Mouse (Mus musculus) intestine, postnatal 0 days (tissue): Measurements from ENCODE around the gene Rasa2. TPM values are rescaled to one million over a fixed set of nuclear protein-coding genes. Genes with fewer than 3 reads are reported as not detected.
"Not testable (repeated sequence)": the region's sequence is repeated elsewhere in the genome, so short reads cannot be mapped to it uniquely, and the experiment has no call there.

Experiments
- ATAC-seq: fragments of 200-750 bp; cut with Nextera tagmentation; 2 replicates; pipeline ENCODE4 v1.8.0; 2017; ENCODE audit warnings: mild to moderate bottlenecking, moderate TSS enrichment, moderate library complexity
- H3K27ac ChIP-seq: fragments of 300-500 bp; sonication (generic); 2 replicates; pipeline ENCODE4 v1.5.1; 2014; ENCODE audit warnings: mild to moderate bottlenecking, low read depth, low read length, moderate library complexity
- H3K27me3 ChIP-seq: fragments of 300-500 bp; sonication (generic); replicated peaks from 2 replicates; pipeline ENCODE4 v1.6.1; 2014; ENCODE audit warnings: low read length, mixed read lengths; ENCODE audit not compliant: control insufficient read depth, insufficient read depth
- H3K36me3 ChIP-seq: fragments of 300-500 bp; sonication (generic); 2 replicates; pipeline ENCODE4 v1.6.1; 2014; ENCODE audit warnings: mild to moderate bottlenecking, moderate library complexity; ENCODE audit not compliant: control insufficient read depth, insufficient read depth
- H3K4me1 ChIP-seq: fragments of 300-500 bp; sonication (generic); replicated peaks from 2 replicates; pipeline ENCODE4 v1.6.1; 2014; ENCODE audit warnings: antibody characterized with exemption, low read length, mixed read lengths; ENCODE audit not compliant: control insufficient read depth, insufficient read depth
- H3K4me2 ChIP-seq: fragments of 300-500 bp; sonication (generic); replicated peaks from 2 replicates; pipeline ENCODE4 v1.6.1; 2014; ENCODE audit warnings: low read depth, mild to moderate bottlenecking, moderate library complexity
- H3K4me3 ChIP-seq: fragments of 300-500 bp; sonication (generic); 2 replicates; pipeline ENCODE4 v1.5.1; 2014; ENCODE audit warnings: low read depth, low read length
- H3K9ac ChIP-seq: fragments of 300-500 bp; sonication (generic); 2 replicates; pipeline ENCODE4 v1.6.1; 2014; ENCODE audit warnings: mild to moderate bottlenecking, low read depth, low read length
- H3K9me3 ChIP-seq: fragments of 300-500 bp; sonication (generic); 2 replicates; pipeline ENCODE4 v1.6.1; 2016; ENCODE audit warnings: mixed run types; ENCODE audit not compliant: control insufficient read depth
- CTCF ChIP-seq: sonication (generic); IDR thresholded peaks from 2 replicates; pipeline ENCODE4 v1.5.1; 2016; ENCODE audit warnings: low read depth, mild to moderate bottlenecking, control low read depth, antibody characterized with exemption, moderate library complexity
- WGBS: fragments of 180-500 bp; shearing (Covaris S2); extraction: QIAGEN DNeasy Blood & Tissue Kit; methylation state at CpG from one replicate; pipeline ENCODE4 v1.1.7; 2014; 5-methylcytosine and 5-hydroxymethylcytosine counted together
- polyA plus RNA-seq: library from polyadenylated mRNA; unstranded; fragments of >200 nt; fragmentation: Nextera tagmentation; extraction: Ambion mirVana; gene quantifications from 2 replicates; pipeline ENCODE4 v1.2.1, GENCODE M21; 2015

Rasa2 gene
- polyA plus RNA-seq, 1 experiment from 2014 or later = 16.2 TPM

DNA sequence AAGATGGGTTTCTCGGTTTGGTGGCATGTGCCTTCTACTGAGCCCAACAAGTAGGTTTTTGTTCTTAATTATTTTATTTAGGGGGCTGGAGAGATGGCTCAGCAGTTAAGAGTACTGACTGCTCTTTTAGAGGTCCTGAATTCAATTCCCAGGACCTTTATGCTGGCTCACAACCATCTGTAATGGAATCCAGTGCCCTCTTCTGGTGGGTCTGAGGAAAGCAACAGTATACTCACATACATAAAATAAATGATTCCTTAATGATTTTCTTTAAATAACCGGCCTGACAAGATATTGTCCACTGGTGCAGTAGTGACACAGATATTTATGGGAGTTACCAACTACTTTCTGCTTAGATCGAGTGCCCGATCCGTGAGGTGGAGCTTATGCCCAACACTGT lies 108.3 kb downstream of the Rasa2 start:
- ATAC-seq = no peak
- WGBS = 86% methylated on average over 5 of the region's 5 CpGs
- Histone ChIP-seq H3K4me1 (no peaks in the 10 kb centered on the region), H3K4me3 (no peak overlapping the region), H3K9ac (no peak overlapping the region), H3K9me3 (no peaks in the 10 kb centered on the region), H3K36me3 (no peaks in the 10 kb centered on the region), H3K4me2 (no peak overlapping the region), H3K27ac (no peak overlapping the region), H3K27me3 (no peaks in the 10 kb centered on the region)
- TF ChIP-seq CTCF = peak; percentile 25; the same call in 1 of the 2 replicates

DNA sequence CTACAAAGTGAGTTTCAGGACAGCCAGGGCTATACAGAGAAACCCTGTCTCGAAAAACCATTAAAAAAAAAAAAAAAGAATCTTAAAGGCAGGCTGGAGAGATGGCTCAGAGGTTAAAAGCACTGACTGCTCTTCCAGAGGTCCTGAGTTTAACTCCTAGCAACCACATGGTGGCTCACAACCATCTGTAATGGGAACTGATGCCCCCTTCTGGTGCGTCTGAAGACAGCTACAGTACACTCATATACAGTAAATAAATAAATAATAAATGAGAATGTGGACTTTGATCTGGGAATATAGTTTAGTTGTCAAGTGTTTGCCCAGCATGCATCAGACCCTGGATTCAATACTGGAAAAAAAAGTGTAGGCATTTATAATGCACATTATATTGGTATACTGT lies 109.8 kb downstream of the Rasa2 start:
- H3K36me3 ChIP-seq, H3K4me3 ChIP-seq: not testable (repeated sequence)

DNA sequence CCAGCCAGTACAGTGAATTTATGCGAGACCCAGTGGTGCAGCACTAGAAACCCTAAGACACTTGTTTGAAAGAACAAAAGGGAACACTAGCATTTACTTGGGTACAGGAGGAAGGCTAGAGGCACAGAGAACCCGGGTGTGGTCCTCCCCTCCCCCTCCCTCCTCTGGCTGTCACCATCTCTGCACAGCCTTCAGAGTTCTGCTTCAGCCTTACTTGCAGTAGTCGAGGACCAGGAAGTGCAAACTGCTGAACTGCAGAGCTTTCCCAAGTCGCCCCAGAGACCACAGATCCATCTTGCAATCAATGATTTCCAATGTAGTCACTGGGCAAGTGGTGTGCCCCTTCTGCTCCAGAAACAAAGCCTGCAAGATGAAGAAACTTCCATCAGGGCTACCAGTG lies 114.0 kb downstream of the Rasa2 start:
- WGBS = 31% methylated on average over 4 of the region's 4 CpGs
- no peak overlapping the region for H3K4me2 ChIP-seq
- no peak overlapping the region for H3K27ac ChIP-seq
- no peak for ATAC-seq
- no peaks in the 10 kb centered on the region for H3K9me3 ChIP-seq
- H3K27me3 ChIP-seq = no peaks in the 10 kb centered on the region
- H3K9ac ChIP-seq = no peak overlapping the region
- no peaks in the 10 kb centered on the region for H3K36me3 ChIP-seq
- H3K4me1 ChIP-seq = no peaks in the 10 kb centered on the region
- H3K4me3 ChIP-seq = no peak overlapping the region
- TF ChIP-seq CTCF = no peak

More for the DNA sequence above, 109.8 kb downstream of the Rasa2 start:
- not testable (repeated sequence) for H3K4me1 ChIP-seq, ATAC-seq, H3K27ac ChIP-seq, H3K27me3 ChIP-seq, H3K4me2 ChIP-seq, H3K9me3 ChIP-seq, H3K9ac ChIP-seq
- 89% methylated on average over 2 of the region's 2 CpGs for WGBS
- peak; percentile 55 for TF ChIP-seq CTCF

DNA sequence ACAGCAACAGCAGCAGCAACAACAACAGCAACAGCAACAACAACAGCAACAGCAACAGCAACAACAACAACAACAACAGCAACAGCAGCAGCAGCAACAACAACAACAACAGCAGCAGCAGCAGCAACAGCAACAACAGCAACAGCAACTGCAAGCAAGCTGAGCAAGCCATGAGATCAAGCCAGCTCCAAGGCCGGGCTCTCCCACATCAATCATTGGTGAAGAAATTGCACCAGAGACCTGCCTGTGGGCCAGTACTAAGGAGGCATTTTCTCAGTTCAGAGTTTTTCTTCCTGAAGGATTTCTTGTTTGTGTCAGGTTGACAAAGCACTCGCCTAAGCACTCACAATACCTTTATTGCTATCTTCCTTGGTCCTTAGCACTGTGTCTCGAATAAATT lies 114.6 kb downstream of the Rasa2 start:
- no peak overlapping the region for H3K4me2 ChIP-seq
- TF ChIP-seq CTCF = no peak
- H3K9ac ChIP-seq = no peak overlapping the region
- no peaks in the 10 kb centered on the region for H3K4me1 ChIP-seq
- H3K36me3 ChIP-seq = no peaks in the 10 kb centered on the region
- no peaks in the 10 kb centered on the region for H3K27me3 ChIP-seq
- H3K4me3 ChIP-seq = no peak overlapping the region
- WGBS = 50% methylated on average over 3 of the region's 3 CpGs
- H3K27ac ChIP-seq = no peak overlapping the region
- no peaks in the 10 kb centered on the region for H3K9me3 ChIP-seq
- ATAC-seq = no peak

DNA sequence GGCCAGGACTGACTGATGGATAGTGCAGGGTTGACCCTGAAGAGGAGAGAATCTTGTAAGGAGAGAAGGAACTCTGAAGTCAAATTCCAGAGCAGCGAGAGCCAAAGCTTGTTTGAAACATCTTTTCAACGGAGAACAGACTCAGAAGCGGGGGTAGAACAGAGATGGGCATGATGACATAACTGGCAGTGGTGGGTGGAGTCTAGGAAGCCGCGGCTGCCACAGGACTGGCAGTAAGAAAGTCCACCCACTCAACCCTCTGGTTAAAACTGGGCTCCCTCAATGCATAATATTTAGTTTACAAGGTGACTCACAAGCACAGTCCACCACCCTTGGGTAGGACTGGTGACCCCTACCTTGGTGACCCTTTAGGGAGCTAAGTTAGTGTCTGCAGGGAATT lies 115.7 kb downstream of the Rasa2 start:
- Histone ChIP-seq H3K27ac (no peak overlapping the region), H3K4me3 (no peak overlapping the region), H3K4me2 (no peak overlapping the region), H3K36me3 (no peaks in the 10 kb centered on the region), H3K9ac (no peak overlapping the region), H3K27me3 (no peaks in the 10 kb centered on the region), H3K4me1 (no peaks in the 10 kb centered on the region), H3K9me3 (no peaks in the 10 kb centered on the region)
- TF ChIP-seq CTCF = no peak
- WGBS = 85% methylated on average over 5 of the region's 5 CpGs
- ATAC-seq = no peak

DNA sequence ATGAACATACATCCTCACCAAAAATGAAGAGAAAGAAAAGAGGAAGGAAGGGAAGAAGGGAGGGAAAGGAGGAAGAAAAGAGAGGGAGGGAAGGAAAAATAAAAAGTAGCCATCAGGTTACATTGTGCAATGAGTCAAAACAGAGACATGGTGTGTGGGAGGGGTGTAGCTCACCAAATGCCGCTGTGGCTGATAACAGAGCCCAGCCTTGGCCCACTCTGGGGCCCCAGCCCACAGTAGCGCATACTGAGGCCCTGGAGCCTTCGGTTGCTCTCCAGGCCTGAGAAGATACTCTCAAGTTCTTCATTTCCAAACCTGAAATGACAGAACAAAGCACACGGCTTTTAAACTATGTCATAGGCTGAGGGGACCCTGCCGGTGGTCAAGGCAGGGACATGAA lies 117.1 kb downstream of the Rasa2 start:
- H3K9ac ChIP-seq = no peak overlapping the region
- H3K27ac ChIP-seq = no peak overlapping the region
- no peaks in the 10 kb centered on the region for H3K9me3 ChIP-seq
- no peaks in the 10 kb centered on the region for H3K27me3 ChIP-seq
- 69% methylated on average over 5 of the region's 5 CpGs for WGBS
- no peaks in the 10 kb centered on the region for H3K4me1 ChIP-seq
- H3K4me3 ChIP-seq = no peak overlapping the region
- no peak for ATAC-seq
- no peak overlapping the region for H3K4me2 ChIP-seq
- TF ChIP-seq CTCF = no peak
- H3K36me3 ChIP-seq = no peaks in the 10 kb centered on the region

DNA sequence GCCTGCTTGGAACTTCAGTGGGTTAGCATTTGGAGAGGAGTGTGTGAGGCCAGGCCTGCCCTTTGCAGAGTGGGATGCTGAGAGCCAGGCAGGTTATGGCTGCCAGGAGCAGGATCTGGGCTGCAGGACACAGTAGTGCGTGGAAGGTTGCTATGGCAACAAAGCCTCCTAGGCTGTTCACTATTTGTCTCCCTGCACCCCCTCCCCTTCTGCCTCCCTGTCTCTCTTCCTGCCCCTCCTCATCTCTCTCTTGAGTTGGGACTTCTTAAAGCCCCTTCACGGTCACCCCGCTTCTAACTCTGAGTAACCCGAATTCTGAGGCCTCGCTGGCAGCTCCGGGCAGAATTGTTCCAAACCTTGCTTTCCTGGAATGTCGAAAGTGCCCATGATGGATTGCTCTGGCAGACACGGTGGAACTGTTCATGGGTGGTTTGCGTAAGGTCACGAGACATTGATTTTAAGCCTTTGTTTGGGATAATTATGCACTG lies 125.4 kb downstream of the Rasa2 start:
- Histone ChIP-seq H3K27me3 (no peaks in the 10 kb centered on the region), H3K4me1 (no peaks in the 10 kb centered on the region), H3K4me3 (no peak overlapping the region), H3K9ac (no peak overlapping the region), H3K27ac (no peak overlapping the region), H3K9me3 (no peaks in the 10 kb centered on the region), H3K4me2 (no peak overlapping the region), H3K36me3 (no peaks in the 10 kb centered on the region)
- WGBS = 30% methylated on average over 10 of the region's 10 CpGs
- no peak for TF ChIP-seq CTCF
- ATAC-seq = no peak
